Mouse (Mus musculus) lung, postnatal 0 days (tissue): ENCODE results near the gene Myo1f. TPM values are rescaled to one million over a fixed set of nuclear protein-coding genes. Genes with fewer than 3 reads are reported as not detected.
A peak's percentile ranks its signal among the peaks of the same experiment; 100 is the strongest.

ENCODE experiments used
- ATAC-seq: fragments of 200-750 bp; cut with Nextera tagmentation; 2 replicates; pipeline ENCODE4 v1.8.0; 2017; ENCODE audit warnings: moderate library complexity
- DNase-seq: peaks from one replicate; pipeline ENCODE4 v3.0.0-alpha.2; 2016; ENCODE audit warnings: low spot score
- H3K27ac ChIP-seq: fragments of 300-500 bp; sonication (generic); 2 replicates; pipeline ENCODE4 v1.5.1; 2014; ENCODE audit warnings: antibody characterized with exemption, mild to moderate bottlenecking, low read length, mixed read lengths
- H3K27me3 ChIP-seq: fragments of 300-500 bp; sonication (generic); replicated peaks from 2 replicates; pipeline ENCODE4 v1.6.1; 2014; ENCODE audit warnings: low read length, mixed read lengths; ENCODE audit not compliant: insufficient read depth
- H3K36me3 ChIP-seq: fragments of 300-500 bp; sonication (generic); 2 replicates; pipeline ENCODE4 v1.6.1; 2014; ENCODE audit warnings: low read length, mixed read lengths; ENCODE audit not compliant: insufficient read depth
- H3K4me1 ChIP-seq: fragments of 300-500 bp; sonication (generic); 2 replicates; pipeline ENCODE4 v1.6.1; 2014; ENCODE audit warnings: antibody characterized with exemption, low read depth, low read length, mixed read lengths; ENCODE audit not compliant: insufficient read depth
- H3K4me2 ChIP-seq: fragments of 300-500 bp; sonication (generic); replicated peaks from 2 replicates; pipeline ENCODE4 v1.6.1; 2014; ENCODE audit warnings: low read depth, mild to moderate bottlenecking, low read length, moderate library complexity, mixed read lengths
- H3K4me3 ChIP-seq: fragments of 300-500 bp; sonication (generic); 2 replicates; pipeline ENCODE4 v1.5.1; 2014; ENCODE audit warnings: low read depth, low read length
- H3K9ac ChIP-seq: fragments of 300-500 bp; sonication (generic); replicated peaks from 2 replicates; pipeline ENCODE4 v1.6.1; 2014; ENCODE audit warnings: low read depth, mild to moderate bottlenecking
- H3K9me3 ChIP-seq: fragments of 300-500 bp; sonication (generic); 2 replicates; pipeline ENCODE4 v1.6.1; 2016; ENCODE audit warnings: low read length, mixed read lengths
- CTCF ChIP-seq: IDR thresholded peaks from 2 replicates; pipeline ENCODE4 v1.5.1; 2016; ENCODE audit warnings: antibody characterized with exemption, mild to moderate bottlenecking
- EP300 ChIP-seq: IDR thresholded peaks from 2 replicates; pipeline ENCODE4 v1.6.1; 2016; ENCODE audit warnings: antibody characterized with exemption, mild to moderate bottlenecking, control low read depth
- WGBS: fragments of 180-500 bp; shearing (Covaris S2); extraction: QIAGEN DNeasy Blood & Tissue Kit; methylation state at CpG from one replicate; pipeline ENCODE4 v1.1.7; 2014; 5-methylcytosine and 5-hydroxymethylcytosine counted together
- polyA plus RNA-seq: library from polyadenylated mRNA; unstranded; fragments of >200 nt; fragmentation: Nextera tagmentation; extraction: Ambion mirVana; gene quantifications from 2 replicates; pipeline ENCODE4 v1.2.1, GENCODE M21; 2015

The Myo1f gene
- polyA plus RNA-seq, 1 experiment from 2014 or later = 6.5 TPM

DNA sequence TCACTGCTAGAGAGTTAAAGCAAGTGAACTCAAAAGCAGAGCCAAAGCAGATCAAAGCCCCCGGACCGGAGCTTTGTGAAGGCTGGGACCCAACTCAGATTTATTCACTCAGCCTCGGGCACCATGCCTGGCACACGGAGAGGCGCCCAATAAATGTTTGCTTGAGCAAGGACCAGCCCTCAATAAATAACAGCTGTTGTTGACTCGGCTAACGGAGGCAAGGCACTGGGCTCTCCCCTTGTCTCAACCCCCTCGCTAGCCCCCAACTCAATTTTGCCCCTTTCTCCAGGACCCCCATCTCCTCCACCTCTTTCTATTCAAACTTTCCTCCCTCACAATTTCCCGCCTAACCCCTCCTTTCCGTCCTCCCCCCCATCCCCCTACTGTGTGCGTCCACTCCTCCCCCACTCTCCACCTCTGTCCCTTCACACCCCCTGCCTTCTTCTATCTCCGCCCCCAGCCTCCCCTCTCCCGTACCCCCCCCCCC lies 32.0 kb upstream of the Myo1f start:
- H3K4me2 ChIP-seq = peak overlapping the region; percentile 54
- H3K4me3 ChIP-seq = peak overlapping the region; percentile 64
- ATAC-seq = peak; percentile 47
- H3K36me3 ChIP-seq = 0 out of 2 replicates have a peak, but pooled peaks cover 3% of the 10 kb centered on the region
- H3K9me3 ChIP-seq = no peaks in the 10 kb centered on the region
- TF ChIP-seq CTCF = no peak
- no peak for TF ChIP-seq EP300
- peak overlapping the region; percentile 94 for H3K27ac ChIP-seq
- H3K27me3 ChIP-seq = no peaks in the 10 kb centered on the region
- peak overlapping the region; percentile 60 for H3K9ac ChIP-seq
- peaks cover 9% of the 10 kb centered on the region; the same call in 1 of the 2 replicates for H3K4me1 ChIP-seq
- WGBS = 8% methylated on average over 13 of the region's 13 CpGs
- no peak for DNase-seq

- Histone ChIP-seq H3K4me1 (peaks cover 7% of the 10 kb centered on the region; the same call in 1 of the 2 replicates), H3K27me3 (no peaks in the 10 kb centered on the region), H3K27ac (peak within 1 kb of the TSS; percentile 94), H3K4me2 (peak within 1 kb of the TSS; percentile 54), H3K9ac (peak within 1 kb of the TSS; percentile 60), H3K9me3 (no peaks in the 10 kb centered on the region), H3K36me3 (peaks cover 9% of the 10 kb centered on the region), H3K4me3 (peak within 1 kb of the TSS; percentile 64)
- DNase-seq = peak; percentile 92
- WGBS = 1% methylated on average over 43 of the region's 44 CpGs
- peak; percentile 84 for ATAC-seq
- TF ChIP-seq EP300 (peak; percentile 43), CTCF (peak; percentile 28; the same call in 1 of the 2 replicates)
Observed at GRCm38 (mm10) chr17:33523918-33524755, 31.4 kb upstream of the Myo1f start, which contains the start of gene Adamts10. Gene Adamts10 (plus strand): TSS chr17:33524204.

DNA sequence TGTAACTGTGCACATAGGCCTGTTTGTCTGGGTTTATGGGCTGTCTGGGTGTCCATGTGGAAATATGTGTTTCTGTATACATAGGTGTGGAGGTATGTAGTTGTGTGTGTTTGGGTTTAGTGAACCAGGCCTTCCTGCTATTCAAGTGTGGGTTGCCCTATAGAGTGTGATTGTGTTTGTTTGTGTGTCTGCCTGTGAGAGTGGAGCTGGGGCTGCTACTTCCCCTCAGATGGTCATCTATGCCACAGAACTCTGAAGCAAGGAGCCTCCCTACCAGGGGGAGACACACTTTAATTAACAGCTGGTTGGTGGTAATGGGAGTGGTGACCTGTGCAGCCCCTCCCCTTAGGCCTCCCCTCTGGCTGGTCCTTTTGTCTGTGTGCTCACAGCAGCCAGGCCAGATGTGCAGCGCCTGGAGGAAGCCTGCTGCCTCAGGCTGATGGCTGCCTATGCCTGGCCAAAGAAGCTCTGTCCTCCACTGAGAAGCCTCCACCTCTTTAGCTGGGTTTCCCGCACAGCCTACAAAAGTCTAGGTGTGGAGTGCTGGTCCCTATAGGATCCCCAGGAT lies 30.6 kb upstream of the Myo1f start:
- H3K4me1 ChIP-seq = peaks cover 4% of the 10 kb centered on the region; the same call in 1 of the 2 replicates
- H3K4me3 ChIP-seq = peak overlapping the region; percentile 64
- H3K4me2 ChIP-seq = peak overlapping the region; percentile 54
- peak overlapping the region; percentile 60 for H3K9ac ChIP-seq
- 14% methylated on average over 2 of the region's 2 CpGs for WGBS
- no peaks in the 10 kb centered on the region for H3K27me3 ChIP-seq
- peak overlapping the region; percentile 94 for H3K27ac ChIP-seq
- ATAC-seq (peak; percentile 47), DNase-seq (peak; percentile 64)
- no peaks in the 10 kb centered on the region for H3K9me3 ChIP-seq
- TF ChIP-seq EP300 (no peak), CTCF (no peak)
- H3K36me3 ChIP-seq = peaks cover 10% of the 10 kb centered on the region

DNA sequence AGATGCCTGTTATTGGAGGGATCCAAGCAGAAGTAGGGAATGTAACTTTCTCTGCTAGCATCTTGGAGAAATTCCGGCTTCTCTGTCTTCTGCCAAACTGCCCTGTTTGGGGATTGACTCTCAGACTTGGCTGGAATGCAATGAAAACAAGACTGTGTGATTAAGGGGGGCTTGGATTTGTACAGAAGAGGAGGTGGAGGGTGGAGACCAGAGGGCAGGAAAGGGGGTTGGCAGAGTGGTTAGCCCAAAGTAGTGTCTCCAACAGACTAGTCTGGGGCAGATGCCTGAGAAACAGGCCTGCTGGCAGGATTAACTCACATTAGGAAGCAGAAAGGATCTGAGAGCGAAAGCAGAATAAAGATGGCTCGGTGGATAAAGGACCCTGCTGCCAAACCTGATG lies 29.0 kb upstream of the Myo1f start:
- Histone ChIP-seq H3K9ac (no peak overlapping the region), H3K36me3 (peaks cover 25% of the 10 kb centered on the region), H3K27ac (peak overlapping the region; percentile 94; the same call in 1 of the 2 replicates), H3K27me3 (no peaks in the 10 kb centered on the region), H3K9me3 (no peaks in the 10 kb centered on the region), H3K4me3 (no peak overlapping the region), H3K4me1 (peaks cover 4% of the 10 kb centered on the region; the same call in 1 of the 2 replicates), H3K4me2 (peak overlapping the region; percentile 54; the same call in 1 of the 2 replicates)
- peak; percentile 76 for DNase-seq
- TF ChIP-seq EP300 (peak; percentile 34; the same call in 1 of the 2 replicates), CTCF (no peak)
- WGBS = 59% methylated on average over 3 of the region's 3 CpGs
- no peak for ATAC-seq

- peak; percentile 64 for DNase-seq
- no peak overlapping the region for H3K27ac ChIP-seq
- H3K4me3 ChIP-seq = no peak overlapping the region
- WGBS = 89% methylated on average over 3 of the region's 3 CpGs
- no peak overlapping the region for H3K4me2 ChIP-seq
- no peak overlapping the region for H3K9ac ChIP-seq
- peak; percentile 58; the same call in 1 of the 2 replicates for ATAC-seq
- H3K9me3 ChIP-seq = no peaks in the 10 kb centered on the region
- H3K36me3 ChIP-seq = peaks cover 36% of the 10 kb centered on the region
- no peaks in the 10 kb centered on the region for H3K4me1 ChIP-seq
- TF ChIP-seq EP300 = no peak
- peak; percentile 88 for TF ChIP-seq CTCF
- no peaks in the 10 kb centered on the region for H3K27me3 ChIP-seq
Observed at GRCm38 (mm10) chr17:33539106-33539675, 16.3 kb upstream of the Myo1f start.

GRCm38 (mm10) chr17:33539878-33540277 lies 15.6 kb upstream of the Myo1f start:
- no peak overlapping the region for H3K4me3 ChIP-seq
- no peak for TF ChIP-seq CTCF
- no peak for TF ChIP-seq EP300
- H3K27ac ChIP-seq = no peak overlapping the region
- no peak overlapping the region for H3K4me2 ChIP-seq
- WGBS = 89% methylated on average over 4 of the region's 4 CpGs
- H3K9me3 ChIP-seq = no peaks in the 10 kb centered on the region
- no peaks in the 10 kb centered on the region for H3K4me1 ChIP-seq
- no peak overlapping the region for H3K9ac ChIP-seq
- ATAC-seq = no peak
- H3K36me3 ChIP-seq = peaks cover 35% of the 10 kb centered on the region
- no peaks in the 10 kb centered on the region for H3K27me3 ChIP-seq
- no peak for DNase-seq
